ENCODE assay signal across 15 mouse cellular contexts in the genomic region with DNA sequence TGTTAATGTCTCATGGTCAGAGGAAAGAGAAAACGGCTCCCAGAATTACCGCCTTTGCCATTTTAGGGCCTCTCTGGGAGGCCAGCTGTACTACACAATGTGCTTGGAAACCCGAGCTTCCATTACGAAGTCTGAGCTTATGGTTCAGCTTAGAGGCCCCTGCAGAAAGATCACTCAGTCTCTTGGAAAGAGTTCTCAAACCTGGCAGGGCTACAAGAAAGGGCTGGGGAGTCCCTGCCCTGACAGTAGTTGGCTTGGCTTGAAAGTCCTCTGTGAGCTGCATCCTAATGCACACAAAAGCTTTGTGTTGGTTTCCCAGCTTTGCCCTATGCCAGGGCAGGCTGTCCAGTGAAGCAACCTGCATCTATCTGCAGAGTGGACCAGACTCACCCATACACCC.
DNase-seq lines count a peak whose midpoint lies in the region; ATAC-seq and TF ChIP-seq lines count a peak whose summit lies in the region.
"Had no signal": no experiment of that assay in that cellular context is flagged by ENCODE, and none has a peak within 500 bp of the region (broad histone marks: within the 10 kb centered on the region; RNA-seq: fewer than 3 reads in every experiment).

No protein-coding gene starts in this region.

- WGBS in limb, embryonic 14.5 days = 20% methylated on average over 4 of the region's 4 CpGs
- 34% methylated on average over 4 of the region's 4 CpGs for WGBS in kidney, embryonic 16.5 days

- H3K36me3 ChIP-seq in limb, embryonic 14.5 days (ENCODE audit: control insufficient read depth, insufficient read depth, low read length) = no peaks in the 10 kb centered on the region
- H3K36me3 ChIP-seq in kidney, embryonic 16.5 days (ENCODE audit: insufficient read depth, low read length) = no peaks in the 10 kb centered on the region
- H3K36me3 ChIP-seq: G1E; liver, embryonic 15.5 days had no signal

- peaks cover 7% of the 10 kb centered on the region for H3K4me1 ChIP-seq in limb, embryonic 14.5 days (ENCODE audit: control insufficient read depth, insufficient read depth, low read length)
- no peaks in the 10 kb centered on the region for H3K4me1 ChIP-seq in kidney, embryonic 16.5 days (ENCODE audit: insufficient read depth, low read length)
- H3K4me1 ChIP-seq: liver, embryonic 15.5 days had no signal

- peak; percentile 74 for ATAC-seq in limb, embryonic 14.5 days (ENCODE audit: low FRiP score, low read depth)
- no peak for ATAC-seq in kidney, embryonic 16.5 days (ENCODE audit: low FRiP score, low TSS enrichment)
- ATAC-seq: inflammation-experienced regulatory T-cells, adult 6 months had no signal

- H3K9me3 ChIP-seq in limb, embryonic 14.5 days (ENCODE audit: control insufficient read depth, low read length) = no peaks in the 10 kb centered on the region
- no peaks in the 10 kb centered on the region; the same call in 1 of the 2 replicates for H3K9me3 ChIP-seq in kidney, embryonic 16.5 days (ENCODE audit: low read length)
- H3K9me3 ChIP-seq: liver, embryonic 15.5 days had no signal

- H3K27me3 ChIP-seq in limb, embryonic 14.5 days (ENCODE audit: control insufficient read depth, insufficient read depth, low read length) = no peaks in the 10 kb centered on the region
- no peaks in the 10 kb centered on the region for H3K27me3 ChIP-seq in kidney, embryonic 16.5 days (ENCODE audit: insufficient read depth, low read length)
- H3K27me3 ChIP-seq: liver, embryonic 15.5 days had no signal

- no peak overlapping the region for H3K27ac ChIP-seq in limb, embryonic 14.5 days (replicated peaks; ENCODE audit: low read depth, low read length)
- H3K27ac ChIP-seq in kidney, embryonic 16.5 days (ENCODE audit: low read length) = no peak overlapping the region
- H3K27ac ChIP-seq: liver, embryonic 15.5 days; macrophage had no signal

- TF ChIP-seq POLR2A in limb, embryonic 14.5 days (IDR thresholded peaks at IDR 0.05; ENCODE audit: borderline replicate concordance, extremely low read depth, insufficient read depth, insufficient read length) = no peak

- DNase-seq in cerebellum, adult 11-12 months = peak; percentile 28
- no peak for DNase-seq in cerebellum, adult 8-10 months
- peak; percentile 40 for DNase-seq in layer of hippocampus, adult 11-12 months (ENCODE audit: low spot score)
- no peak for DNase-seq in layer of hippocampus, adult 9-10 months (ENCODE audit: low spot score)
- DNase-seq in cerebellum, postnatal 14 days = peak; percentile 32 to 42
- DNase-seq in limb, embryonic 14.5 days (ENCODE audit: low spot score) = peak; percentile 75
- DNase-seq in embryo, embryonic 11 days = no peak
- DNase-seq: kidney, postnatal 4 days; thymus, adult 2 months had no signal

- no peak overlapping the region for H3K9ac ChIP-seq in limb, embryonic 14.5 days (ENCODE audit: low read depth, low read length, severe bottlenecking)
- H3K9ac ChIP-seq in kidney, embryonic 16.5 days (replicated peaks; ENCODE audit: low read length) = no peak overlapping the region
- H3K9ac ChIP-seq: liver, embryonic 15.5 days had no signal

- no peak overlapping the region for H3K4me2 ChIP-seq in limb, embryonic 14.5 days (replicated peaks; ENCODE audit: low read depth, low read length, severe bottlenecking)
- H3K4me2 ChIP-seq in kidney, embryonic 16.5 days (replicated peaks; ENCODE audit: low read depth, low read length) = no peak overlapping the region
- H3K4me2 ChIP-seq: heart, embryonic 11.5 days; liver, embryonic 15.5 days had no signal

- H3K4me3 ChIP-seq in limb, embryonic 14.5 days (replicated peaks; ENCODE audit: low read length) = no peak overlapping the region
- no peak overlapping the region for H3K4me3 ChIP-seq in kidney, embryonic 16.5 days (ENCODE audit: low read length)
- H3K4me3 ChIP-seq: liver, embryonic 15.5 days had no signal

Comparison
In these comparisons a context has a peak if more than half of its experiments do, and no peak if none do; other contexts are left out.
1. DNase-seq: peak in cerebellum, adult 11-12 months (single experiment), layer of hippocampus, adult 11-12 months (single experiment), cerebellum, postnatal 14 days (2 of 2) and limb, embryonic 14.5 days (single experiment); none in cerebellum, adult 8-10 months (single experiment), layer of hippocampus, adult 9-10 months (single experiment) and embryo, embryonic 11 days (single experiment).